Mouse (Mus musculus) CH12.LX (cell line): ENCODE data around the gene Xpo6. TPM values are rescaled to one million over a fixed set of nuclear protein-coding genes. Genes with fewer than 3 reads are reported as not detected.

Source experiments
- DNase-seq: peaks from one replicate; pipeline ENCODE4 v3.0.0-alpha.2; 2013; ENCODE audit errors: extremely low read depth
- H3K27ac ChIP-seq: 2 replicates; pipeline ENCODE4 v1.5.1; 2012; ENCODE audit warnings: low read depth, mild to moderate bottlenecking, control low read depth, moderate library complexity; ENCODE audit not compliant: insufficient read depth
- H3K27me3 ChIP-seq: replicated peaks from 2 replicates; pipeline ENCODE3; 2012; ENCODE audit warnings: inconsistent platforms
- H3K36me3 ChIP-seq, 2 experiments: replicated peaks in 1 of 2; 2 replicates each; pipeline versions ENCODE3 to v1.6.1; 2012; ENCODE audit warnings: inconsistent platforms in 1 of 2, low read length in 1 of 2, mild to moderate bottlenecking in 1 of 2, mixed read lengths in 1 of 2, moderate library complexity in 1 of 2; ENCODE audit not compliant: control insufficient read depth in 1 of 2, insufficient read depth in 1 of 2
- H3K4me1 ChIP-seq, 2 experiments: 2 replicates each; pipeline ENCODE4 v1.6.1; 2012; ENCODE audit warnings: inconsistent platforms in 1 of 2, moderate library complexity in 1 of 2; ENCODE audit not compliant: insufficient read depth in 2 of 2, control insufficient read depth in 1 of 2
- H3K4me2 ChIP-seq: 2 replicates; pipeline ENCODE4 v1.6.1; 2012; ENCODE audit warnings: low read depth, mild to moderate bottlenecking, control low read depth; ENCODE audit not compliant: poor library complexity, insufficient read depth, severe bottlenecking
- H3K4me3 ChIP-seq, 3 experiments: fragments of 150-350 bp in 1 of 3; sonication (generic) in 1 of 3; replicated peaks in 1 of 3; 2 replicates each; pipeline versions ENCODE3 to v1.5.1; 2011 to 2012; ENCODE audit warnings: low read depth in 2 of 3, low read length in 2 of 3, mild to moderate bottlenecking in 2 of 3, moderate library complexity in 2 of 3, control low read depth in 1 of 3, improper control_type of control experiment in 1 of 3, inconsistent platforms in 1 of 3, mixed read lengths in 1 of 3; ENCODE audit not compliant: poor library complexity in 1 of 3
- H3K79me2 ChIP-seq: replicated peaks from 2 replicates; pipeline ENCODE4 v1.6.1; 2012; ENCODE audit warnings: mild to moderate bottlenecking, moderate library complexity; ENCODE audit not compliant: control insufficient read depth, poor library complexity, insufficient read depth, severe bottlenecking; ENCODE audit errors: extremely low read depth
- H3K9ac ChIP-seq: 2 replicates; pipeline ENCODE4 v1.6.1; 2012; ENCODE audit warnings: low read depth, mild to moderate bottlenecking, control low read depth, moderate library complexity; ENCODE audit not compliant: insufficient read depth
- H3K9me3 ChIP-seq: replicated peaks from 2 replicates; pipeline ENCODE3; 2012; ENCODE audit warnings: low read length, inconsistent platforms, mixed read lengths
- E2F4 ChIP-seq: IDR thresholded peaks from 2 replicates; pipeline ENCODE4 v1.6.1; 2011; ENCODE audit warnings: low read depth, low read length, improper control_type of control experiment; ENCODE audit not compliant: insufficient replicate concordance
- ETS1 ChIP-seq: conservative IDR thresholded peaks from 2 replicates; pipeline ENCODE4 v1.6.1; 2012; ENCODE audit warnings: low read depth, mild to moderate bottlenecking, inconsistent platforms, low read length, improper control_type of control experiment, moderate library complexity
- HCFC1 ChIP-seq: IDR thresholded peaks from 2 replicates; pipeline ENCODE4 v1.6.1; 2012; ENCODE audit warnings: low read depth, mild to moderate bottlenecking, inconsistent platforms, low read length, improper control_type of control experiment
- MAFK ChIP-seq: IDR thresholded peaks from 2 replicates; pipeline ENCODE4 v1.6.1; 2011; ENCODE audit warnings: low read length, improper control_type of control experiment; ENCODE audit not compliant: insufficient replicate concordance
- MAZ ChIP-seq: IDR thresholded peaks from 2 replicates; pipeline ENCODE4 v1.6.1; 2012; ENCODE audit warnings: low read depth, mild to moderate bottlenecking, inconsistent platforms, low read length, improper control_type of control experiment, moderate library complexity
- MXI1 ChIP-seq: IDR thresholded peaks from 2 replicates; pipeline ENCODE4 v1.6.1; 2011; ENCODE audit warnings: mild to moderate bottlenecking, low read depth, low read length, improper control_type of control experiment
- NRF1 ChIP-seq: IDR thresholded peaks from 2 replicates; pipeline ENCODE4 v1.6.1; 2014; ENCODE audit warnings: low read depth, mild to moderate bottlenecking, inconsistent platforms, low read length, improper control_type of control experiment, moderate library complexity
- POLR2A ChIP-seq: IDR thresholded peaks from 2 replicates; pipeline ENCODE4 v1.6.1; 2011; ENCODE audit warnings: low read depth, mild to moderate bottlenecking, improper control_type of control experiment, low read length
- RAD21 ChIP-seq: IDR thresholded peaks from 2 replicates; pipeline ENCODE4 v1.6.1; 2011; ENCODE audit warnings: low read depth, mild to moderate bottlenecking, low read length, improper control_type of control experiment, moderate library complexity
- SIN3A ChIP-seq: IDR thresholded peaks from 2 replicates; pipeline ENCODE4 v1.6.1; 2012; ENCODE audit warnings: low read length, improper control_type of control experiment, inconsistent platforms
- USF1 ChIP-seq: IDR thresholded peaks from 2 replicates; pipeline ENCODE4 v1.6.1; 2014; ENCODE audit warnings: low read depth, mild to moderate bottlenecking, inconsistent platforms, low read length, improper control_type of control experiment
- USF2 ChIP-seq: conservative IDR thresholded peaks from 2 replicates; pipeline ENCODE4 v1.6.1; 2011; ENCODE audit warnings: low read depth, low read length, improper control_type of control experiment
- ZNF384 ChIP-seq: IDR thresholded peaks from 2 replicates; pipeline ENCODE4 v1.6.1; 2012; ENCODE audit warnings: low read depth, low read length, improper control_type of control experiment, inconsistent platforms
- dilution Hi-C: fragments of 300-500 bp; cut with MboI; formaldehyde crosslinking; loops from 2 replicates; pipeline ENCODE4 v1.14.3; 2020; ENCODE audit warnings: low sequenced_read_pairs; ENCODE audit not compliant: extremely low pct_unique_long_range_greater_than_20kb, extremely low pct_ligation_motif_present
- in situ Hi-C: fragments of 300-500 bp; cut with MboI; formaldehyde crosslinking; loops from 3 replicates; pipeline ENCODE4 v1.14.3; 2019; ENCODE audit warnings: low sequenced_read_pairs, low pct_ligation_motif_present, low pct_unique_long_range_greater_than_20kb, mixed read lengths
- polyA plus RNA-seq: library from polyadenylated mRNA; unstranded; fragments of >175 nt; gene quantifications from 2 replicates; pipeline ENCODE4 v1.2.1, GENCODE M21; 2012; ENCODE audit warnings: low read depth; ENCODE audit not compliant: insufficient read length
- total RNA-seq, 2 experiments: library from RNA; depleted of rRNA; stranded (reverse); fragments of 300-350 nt in 1 of 2; fragments of >200 nt in 1 of 2; gene quantifications; 2 replicates each; pipeline ENCODE4 v1.2.3; 2012 to 2014

The Xpo6 gene
- total and polyA plus RNA-seq, 3 experiments, result 49.9 to 149 (median 79.1) TPM

DNA sequence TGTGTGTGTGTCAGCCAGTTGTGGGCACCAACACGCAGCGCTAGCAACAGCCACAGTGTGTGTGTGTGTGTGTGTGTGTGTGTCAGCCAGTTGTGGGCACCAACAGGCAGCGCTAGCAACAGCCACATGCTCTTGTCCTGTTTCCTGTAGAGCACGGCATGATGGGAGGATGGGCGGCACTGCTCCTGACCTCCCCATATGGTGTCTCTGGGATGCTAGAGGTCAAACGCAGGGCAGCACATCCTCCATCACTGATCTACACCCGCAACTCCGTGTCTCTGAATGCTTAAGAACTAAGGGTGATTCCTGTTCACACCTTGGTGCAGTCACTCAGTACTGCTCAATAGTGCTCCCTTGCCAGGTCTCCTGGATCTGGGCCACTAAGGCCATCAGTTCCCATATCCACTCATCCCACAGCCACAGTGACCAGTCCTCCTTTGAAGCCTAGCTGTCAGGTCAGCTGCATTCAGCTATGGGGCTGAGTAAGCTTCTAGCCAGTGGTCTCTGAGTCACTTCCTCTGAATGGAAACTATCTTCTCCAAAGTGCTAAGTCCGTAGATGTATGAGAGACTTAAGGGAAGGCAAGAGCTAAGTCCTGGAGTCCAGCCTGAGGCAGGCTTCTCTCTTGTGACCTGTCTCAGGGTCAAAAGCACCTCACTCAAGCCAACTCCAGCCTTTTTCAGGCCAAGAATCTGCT is 102.9 kb downstream of the Xpo6 start:
- TF ChIP-seq POLR2A, result no peak
- dilution Hi-C loops, result no loop called here
- H3K4me2 ChIP-seq, result no peak overlapping the region
- H3K27me3 ChIP-seq, result no peaks in the 10 kb centered on the region
- H3K4me1 ChIP-seq, result peaks cover 0 to 11% of the 10 kb centered on the region in 2 experiments; a peak in 2 of 4 replicates
- H3K27ac ChIP-seq, result no peak overlapping the region
- no peak overlapping the region for H3K9ac ChIP-seq
- H3K79me2 ChIP-seq, result no peaks in the 10 kb centered on the region
- H3K9me3 ChIP-seq, result no peaks in the 10 kb centered on the region
- H3K4me3 ChIP-seq, result no peak overlapping the region
- DNase-seq, result no peak
- in situ Hi-C loops, result no loop called here
- H3K36me3 ChIP-seq, result peaks cover 45 to 65% of the 10 kb centered on the region in 2 experiments

DNA sequence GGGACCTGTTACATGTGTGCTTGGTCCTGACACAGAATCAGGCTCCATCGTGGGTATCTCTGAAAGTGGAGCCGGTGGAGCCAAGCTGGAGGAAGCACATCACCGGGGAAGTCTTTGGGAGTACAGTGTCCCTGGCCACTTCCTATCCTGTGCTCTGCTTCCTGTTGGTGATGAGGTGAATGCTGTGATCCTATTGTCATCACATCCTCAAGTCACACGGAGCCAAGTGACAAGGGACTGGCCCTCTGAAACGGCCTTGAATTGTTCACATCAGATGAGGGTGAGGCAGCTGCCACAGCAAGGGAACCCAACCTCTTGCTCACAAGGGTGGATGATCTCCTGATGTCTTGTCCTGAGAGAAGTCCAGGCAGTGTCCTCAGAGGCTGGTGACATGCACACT is 103.7 kb downstream of the Xpo6 start:
- Histone ChIP-seq H3K9ac (no peak overlapping the region), H3K9me3 (no peaks in the 10 kb centered on the region), H3K4me3 (no peak overlapping the region), H3K79me2 (no peaks in the 10 kb centered on the region), H3K4me2 (no peak overlapping the region), H3K4me1 (peaks cover 0 to 11% of the 10 kb centered on the region in 2 experiments; a peak in 2 of 4 replicates)
- dilution Hi-C loops, result no loop called here
- in situ Hi-C loops, result no loop called here
- TF ChIP-seq MAFK (no peak), MAZ (no peak), ETS1 (no peak), SIN3A (no peak), USF1 (no peak), MXI1 (no peak)
- TF ChIP-seq, all 38 proteins: peak for 0
- DNase-seq, result no peak
- no peaks in the 10 kb centered on the region for H3K27me3 ChIP-seq
- peaks cover 38 to 57% of the 10 kb centered on the region in 2 experiments for H3K36me3 ChIP-seq
- no peak overlapping the region for H3K27ac ChIP-seq

DNA sequence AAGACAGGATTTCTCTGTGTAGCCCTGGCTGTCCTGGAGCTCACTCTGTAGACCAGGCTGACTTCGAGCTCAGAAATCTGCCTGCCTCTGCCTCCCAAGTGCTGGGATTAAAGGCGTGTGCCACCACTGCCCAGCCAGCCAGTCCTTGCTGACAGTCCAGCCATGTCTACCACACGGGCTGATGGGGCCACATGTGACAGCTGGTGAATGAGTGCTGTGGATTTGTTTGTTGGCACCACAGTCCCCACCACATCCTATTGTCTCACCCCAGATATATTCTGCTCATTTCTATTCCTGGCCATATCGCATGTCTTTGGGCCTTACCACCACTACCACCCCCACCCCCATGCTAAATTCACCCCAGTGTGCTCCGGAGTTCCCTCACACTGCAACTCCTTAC is 105.6 kb downstream of the Xpo6 start:
- no peak for TF ChIP-seq E2F4
- TF ChIP-seq USF2, result no peak
- no peak for TF ChIP-seq NRF1
- no peak for TF ChIP-seq ZNF384
- TF ChIP-seq HCFC1, result no peak
- TF ChIP-seq POLR2A, result no peak
- TF ChIP-seq RAD21, result no peak
- H3K4me1 ChIP-seq, result peaks cover 0 to 11% of the 10 kb centered on the region in 2 experiments; a peak in 2 of 4 replicates
- H3K27me3 ChIP-seq, result no peaks in the 10 kb centered on the region
- no peak overlapping the region for H3K4me2 ChIP-seq
- peaks cover 9% of the 10 kb centered on the region for H3K9me3 ChIP-seq
- no peak overlapping the region for H3K4me3 ChIP-seq
- H3K27ac ChIP-seq, result no peak overlapping the region
- in situ Hi-C loops, result no loop called here
- H3K9ac ChIP-seq, result no peak overlapping the region
- H3K79me2 ChIP-seq, result no peaks in the 10 kb centered on the region
- dilution Hi-C loops, result no loop called here
- peaks cover 25 to 39% of the 10 kb centered on the region in 2 experiments for H3K36me3 ChIP-seq
- DNase-seq, result no peak
